Mouse (Mus musculus): ENCODE data around the gene Zscan25.
A peak's percentile ranks its signal among the peaks of the same experiment; 100 is the strongest.
"Not testable (repeated sequence)": the region's sequence is repeated elsewhere in the genome, so short reads cannot be mapped to it uniquely, and the experiment has no call there.

Gene Zscan25

DNA sequence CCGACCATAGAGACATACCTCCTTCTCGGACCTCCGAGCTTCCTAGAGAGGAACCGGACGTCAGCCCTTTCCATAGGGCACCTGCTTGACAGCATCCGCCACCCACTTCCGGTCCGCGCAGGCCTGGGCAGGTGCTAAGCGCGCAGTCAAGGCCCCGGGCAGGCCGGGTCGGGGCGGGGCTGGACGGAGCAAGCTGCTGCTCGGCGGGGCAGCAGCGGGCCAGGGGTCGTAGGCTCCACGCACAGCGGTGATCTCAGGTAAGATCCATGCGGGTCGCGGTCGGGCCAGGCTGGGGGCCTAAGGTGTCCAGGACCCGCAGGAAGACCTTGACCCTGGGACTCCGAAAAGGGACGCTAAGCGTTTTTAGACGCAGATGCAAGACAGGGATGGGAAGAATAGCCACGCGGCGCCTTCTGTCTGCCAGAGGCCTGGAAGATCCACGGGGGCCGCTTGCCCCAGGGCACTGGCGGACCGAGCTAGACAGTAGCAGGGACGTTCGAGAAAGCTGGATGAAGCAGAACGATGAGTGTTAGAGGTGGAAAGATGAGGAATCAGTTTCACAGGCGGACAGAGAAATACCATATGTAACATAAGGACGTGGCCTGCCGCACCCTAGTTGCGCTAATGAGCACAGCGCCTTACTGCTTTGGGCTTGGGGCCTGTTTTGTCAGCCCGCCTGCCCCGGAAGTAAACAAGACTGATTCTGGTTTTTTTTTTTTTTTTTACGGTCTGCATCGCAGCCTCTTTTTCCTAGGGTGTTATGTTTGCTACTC lies at the start of gene Zscan25:
Gene Zscan25, plus strand, starts transcription at position 130 of the 773 bp plus-strand sequence.
- peak; percentile 89 for DNase-seq (ENCODE audit: low spot score)

- DNase-seq (ENCODE audit: low spot score): no peak
Measured at GRCm38 (mm10) chr5:145230641-145231040, 49.7 kb upstream of the Zscan25 start.

DNA sequence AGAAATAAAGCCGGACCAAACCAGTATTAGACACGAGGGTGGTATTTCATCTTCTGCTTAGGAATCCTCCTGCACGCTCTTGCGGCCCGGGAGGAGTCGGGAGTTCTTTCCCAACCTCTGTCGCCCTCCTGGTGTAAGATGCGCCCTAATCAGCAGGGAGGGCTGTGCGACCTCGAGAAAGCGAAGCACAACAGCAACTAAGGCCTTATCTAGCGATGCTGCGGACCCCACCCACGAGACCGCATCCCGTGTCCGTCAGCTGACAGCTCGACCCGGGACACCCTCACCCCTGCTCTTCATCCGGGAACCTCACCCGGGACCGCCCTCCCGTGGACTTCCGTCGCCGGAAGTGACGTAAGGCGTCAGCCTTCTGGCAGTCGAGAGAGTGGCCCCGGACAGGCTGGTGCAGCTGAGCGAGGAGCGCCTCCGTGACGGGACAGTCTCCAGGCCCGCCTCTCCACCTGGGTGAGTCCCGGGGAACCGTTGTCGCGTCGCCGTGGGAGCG lies 48.9 kb upstream of the Zscan25 start, which contains the start of gene Zfp655:
Gene Zfp655, plus strand, starts transcription at position 349 of the 505 bp plus-strand sequence.
- peak; percentile 97 for DNase-seq (ENCODE audit: low spot score)

GRCm38 (mm10) chr5:145231893-145232411 lies 48.3 kb upstream of the Zscan25 start:
- DNase-seq (ENCODE audit: low spot score): no peak

GRCm38 (mm10) chr5:145234636-145235035 lies 45.7 kb upstream of the Zscan25 start:
- DNase-seq (ENCODE audit: low spot score): no peak

DNA sequence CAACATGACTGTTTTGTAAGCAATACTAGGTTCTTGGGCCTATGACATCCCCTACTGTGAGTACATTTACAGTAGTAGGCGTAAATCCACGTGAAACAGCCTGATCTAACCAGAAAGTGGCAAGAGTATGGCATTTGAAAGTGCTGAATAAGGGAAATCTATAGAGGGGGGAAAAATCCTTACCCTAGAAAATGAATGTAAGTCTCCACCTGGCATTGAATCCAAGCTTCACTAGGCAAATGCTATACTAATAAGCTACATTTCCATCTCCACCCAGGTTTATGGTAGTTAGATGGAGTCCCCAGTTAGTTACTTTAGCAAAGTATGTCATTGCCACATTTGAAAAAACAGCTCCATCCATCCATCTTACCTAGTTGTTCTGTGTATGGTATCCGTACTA lies 30.8 kb upstream of the Zscan25 start:
- DNase-seq (ENCODE audit: low spot score): no peak

DNA sequence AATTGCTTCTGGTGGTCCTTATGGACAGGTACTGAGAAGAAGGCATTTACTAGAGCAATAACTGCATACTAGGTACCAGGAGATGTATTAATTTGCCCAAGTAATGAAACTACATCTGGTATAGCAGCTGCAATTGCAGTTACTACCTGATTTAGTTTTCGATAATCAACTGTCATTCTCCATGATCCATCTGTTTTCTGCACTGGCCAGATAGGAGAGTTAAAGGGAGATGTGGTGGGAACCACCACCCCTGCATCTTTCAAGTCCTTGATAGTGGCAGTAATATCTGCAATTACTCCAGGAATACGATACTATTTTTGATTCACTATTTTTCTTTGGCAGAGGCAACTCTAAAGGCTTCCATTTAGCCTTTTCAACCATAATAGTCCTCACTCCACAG lies 6.7 kb upstream of the Zscan25 start:
- not testable (repeated sequence) for DNase-seq (ENCODE audit: low spot score)

DNA sequence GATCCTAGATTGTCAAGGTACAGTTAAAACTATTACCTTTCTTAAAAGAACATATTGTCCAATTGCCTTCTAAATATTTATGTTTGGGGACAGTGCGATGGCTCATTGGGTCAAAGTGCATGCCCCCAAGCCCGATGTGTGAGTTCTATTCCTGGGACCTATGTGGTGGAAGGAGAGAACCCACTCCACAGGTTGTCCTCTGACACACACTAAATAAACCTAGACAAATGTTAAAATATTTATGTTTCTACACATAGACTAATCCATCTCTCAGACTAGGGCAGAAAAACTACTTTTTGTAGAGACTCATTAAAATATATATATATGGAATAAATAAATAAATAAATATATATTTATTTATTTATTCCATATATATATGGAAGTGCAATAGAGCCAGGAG lies 352 bp upstream of the Zscan25 start:
- DNase-seq (ENCODE audit: low spot score): no peak

GRCm38 (mm10) chr5:145288382-145288781 lies 8.1 kb downstream of the Zscan25 start:
- no peak for DNase-seq (ENCODE audit: low spot score)

GRCm38 (mm10) chr5:145290697-145291096 lies 10.4 kb downstream of the Zscan25 start:
- DNase-seq (ENCODE audit: low spot score): no peak

GRCm38 (mm10) chr5:145292398-145292797 lies 12.1 kb downstream of the Zscan25 start:
- no peak for DNase-seq (ENCODE audit: low spot score)

DNA sequence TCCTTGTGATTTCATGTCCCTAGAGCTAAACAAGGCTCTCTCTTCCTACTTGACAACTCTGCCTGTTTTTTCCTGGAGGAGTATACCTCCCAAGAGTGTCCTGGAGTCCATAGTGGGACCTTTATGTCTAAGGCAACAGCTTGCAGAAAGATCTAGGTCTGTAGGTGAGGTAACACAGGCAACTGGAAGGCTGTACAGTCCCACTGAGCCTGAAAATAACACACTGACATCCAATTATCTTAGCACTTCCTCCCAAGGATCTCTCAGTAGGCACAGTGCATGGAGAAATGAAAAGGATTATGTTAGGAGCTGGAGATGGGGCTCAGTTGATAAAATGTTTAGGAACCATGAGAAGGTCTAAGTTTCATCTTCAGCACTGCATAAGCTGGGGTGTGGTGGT lies 20.2 kb downstream of the Zscan25 start:
- no peak for DNase-seq (ENCODE audit: low spot score)

- DNase-seq (ENCODE audit: low spot score): not testable (repeated sequence)
Measured at GRCm38 (mm10) chr5:145301796-145302195, 21.5 kb downstream of the Zscan25 start.

DNA sequence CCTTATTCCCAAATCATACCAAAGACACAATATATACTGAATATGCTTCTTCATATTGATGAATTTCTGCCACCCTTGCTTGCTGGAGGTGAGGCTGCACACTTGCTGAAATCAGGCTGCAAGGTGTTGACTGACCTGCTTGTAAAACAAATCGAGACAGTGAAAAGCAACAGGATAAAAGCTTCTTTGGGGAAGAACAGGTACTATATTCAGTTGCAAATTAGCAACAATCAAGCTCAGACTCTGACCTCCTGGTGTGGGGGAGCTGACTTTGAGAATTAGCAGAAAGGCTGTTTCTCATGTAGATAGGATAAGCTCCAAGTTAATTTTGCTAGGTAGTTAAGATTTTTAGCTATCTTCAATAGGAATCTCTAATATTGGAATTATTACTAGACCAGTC lies 22.1 kb downstream of the Zscan25 start:
- DNase-seq (ENCODE audit: low spot score): no peak

GRCm38 (mm10) chr5:145306953-145307352 lies 26.7 kb downstream of the Zscan25 start:
- not testable (repeated sequence) for DNase-seq (ENCODE audit: low spot score)

GRCm38 (mm10) chr5:145307811-145308210 lies 27.5 kb downstream of the Zscan25 start:
- not testable (repeated sequence) for DNase-seq (ENCODE audit: low spot score)

- DNase-seq (ENCODE audit: low spot score): no peak
Measured at GRCm38 (mm10) chr5:145313845-145314244, 33.5 kb downstream of the Zscan25 start.

GRCm38 (mm10) chr5:145317141-145317540 lies 36.8 kb downstream of the Zscan25 start:
- no peak for DNase-seq (ENCODE audit: low spot score)

- DNase-seq (ENCODE audit: low spot score): not testable (repeated sequence)
Measured at GRCm38 (mm10) chr5:145338756-145339155, 58.5 kb downstream of the Zscan25 start.
